Mouse (Mus musculus) WW6 (cell line): ENCODE data around the gene Kpna2.
"Not testable (repeated sequence)": the region's sequence is repeated elsewhere in the genome, so short reads cannot be mapped to it uniquely, and the experiment has no call there.

Experiments used
- DNase-seq: peaks from one replicate; pipeline ENCODE4 v3.0.0-alpha.2; 2013; ENCODE audit warnings: low read depth, low spot score

Gene Kpna2

DNA sequence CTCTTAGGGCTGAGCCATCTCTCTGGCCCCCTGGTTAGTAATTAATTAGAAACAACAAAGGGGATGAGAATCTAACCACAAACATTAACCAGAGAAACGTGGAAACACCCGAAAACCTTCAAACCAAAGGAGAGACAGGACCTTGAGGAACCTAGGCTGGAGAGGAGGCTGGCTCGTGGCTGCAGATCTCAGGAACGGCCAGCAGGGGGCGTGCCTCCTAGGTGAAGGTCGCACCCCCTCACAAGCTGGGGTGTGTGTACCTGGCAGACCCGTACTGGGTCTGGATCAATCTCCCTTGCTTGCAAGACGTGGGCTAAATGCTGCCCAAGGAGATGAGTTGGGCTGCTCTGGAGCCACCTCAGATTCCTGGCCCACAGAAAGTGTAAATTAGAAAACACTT lies 19.3 kb upstream of the Kpna2 start:
- DNase-seq, result peak; percentile 76

DNA sequence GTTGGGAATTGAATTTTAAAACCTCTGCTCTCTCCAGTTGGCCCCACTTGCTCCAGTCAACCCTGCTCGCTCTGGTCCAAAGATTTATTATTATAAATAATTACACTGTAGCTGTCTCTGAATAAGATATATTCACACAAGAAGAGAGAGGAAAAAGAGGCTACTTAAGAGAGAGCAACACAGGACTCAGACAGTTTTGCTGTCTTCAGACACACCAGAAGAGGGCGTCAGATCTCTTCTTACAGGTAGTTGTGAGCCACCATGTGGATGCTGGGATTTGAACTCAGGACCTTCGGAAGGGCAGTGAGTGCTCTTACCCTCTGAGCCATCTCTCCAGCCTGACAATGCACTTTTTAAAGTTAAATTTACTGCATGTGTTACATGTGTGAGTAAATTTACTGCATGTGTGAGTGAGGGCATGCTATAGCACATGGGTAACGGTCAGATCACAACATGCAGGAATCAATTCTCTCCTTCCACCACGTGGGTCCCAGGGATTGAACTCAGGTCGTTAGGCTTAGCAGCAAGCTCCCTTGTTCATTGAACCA lies 18.1 kb upstream of the Kpna2 start:
- no peak for DNase-seq

DNA sequence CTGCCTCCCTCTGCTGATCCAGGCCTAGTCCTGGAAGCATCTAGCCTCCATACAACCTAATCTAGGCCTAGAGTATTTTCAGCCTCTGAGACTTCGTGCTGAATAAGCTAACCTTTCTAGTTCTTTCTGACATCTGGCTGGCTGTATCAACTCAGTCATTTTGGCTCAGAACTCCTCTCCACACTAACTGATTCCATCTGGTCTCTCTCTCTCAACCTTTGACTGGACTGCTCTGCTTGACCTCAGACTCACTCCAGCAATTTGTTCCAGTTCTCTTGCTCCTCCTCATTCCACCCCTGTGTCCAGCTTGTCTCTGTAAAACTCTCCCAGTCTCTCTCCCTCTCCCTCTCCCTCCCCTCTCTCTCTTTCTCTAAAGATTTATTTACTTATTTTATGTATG lies 17.6 kb upstream of the Kpna2 start:
- no peak for DNase-seq

DNA sequence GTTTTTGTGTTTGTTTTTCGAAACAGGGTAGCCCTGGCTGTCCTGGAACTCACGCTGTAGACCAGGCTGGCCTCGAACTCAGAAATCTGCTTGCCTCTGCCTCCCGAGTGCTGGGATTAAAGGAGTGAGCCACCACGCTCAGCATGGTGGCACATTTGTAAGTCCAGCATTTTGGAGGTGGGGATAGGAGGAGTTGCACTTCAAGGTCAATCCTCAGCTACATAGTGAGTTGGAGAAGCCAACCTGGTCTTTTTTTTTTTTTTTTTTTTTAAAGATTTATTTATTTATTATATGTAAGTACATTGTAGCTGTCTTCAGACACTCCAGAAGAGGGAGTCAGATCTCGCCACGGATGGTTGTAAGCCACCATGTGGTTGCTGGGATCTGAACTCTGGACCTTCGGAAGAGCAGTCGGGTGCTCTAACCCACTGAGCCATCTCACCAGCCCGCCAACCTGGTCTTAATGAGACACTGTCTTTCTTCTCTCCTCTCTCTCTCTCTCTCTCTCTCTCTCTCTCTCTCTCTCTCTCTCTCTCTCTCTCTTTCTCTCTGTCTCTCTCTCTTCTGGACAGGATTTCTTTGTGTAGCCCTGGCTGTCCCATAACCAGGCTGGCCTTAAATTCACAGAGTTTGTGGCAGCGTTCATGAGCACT lies 16.3 kb upstream of the Kpna2 start:
- DNase-seq, result not testable (repeated sequence)

DNA sequence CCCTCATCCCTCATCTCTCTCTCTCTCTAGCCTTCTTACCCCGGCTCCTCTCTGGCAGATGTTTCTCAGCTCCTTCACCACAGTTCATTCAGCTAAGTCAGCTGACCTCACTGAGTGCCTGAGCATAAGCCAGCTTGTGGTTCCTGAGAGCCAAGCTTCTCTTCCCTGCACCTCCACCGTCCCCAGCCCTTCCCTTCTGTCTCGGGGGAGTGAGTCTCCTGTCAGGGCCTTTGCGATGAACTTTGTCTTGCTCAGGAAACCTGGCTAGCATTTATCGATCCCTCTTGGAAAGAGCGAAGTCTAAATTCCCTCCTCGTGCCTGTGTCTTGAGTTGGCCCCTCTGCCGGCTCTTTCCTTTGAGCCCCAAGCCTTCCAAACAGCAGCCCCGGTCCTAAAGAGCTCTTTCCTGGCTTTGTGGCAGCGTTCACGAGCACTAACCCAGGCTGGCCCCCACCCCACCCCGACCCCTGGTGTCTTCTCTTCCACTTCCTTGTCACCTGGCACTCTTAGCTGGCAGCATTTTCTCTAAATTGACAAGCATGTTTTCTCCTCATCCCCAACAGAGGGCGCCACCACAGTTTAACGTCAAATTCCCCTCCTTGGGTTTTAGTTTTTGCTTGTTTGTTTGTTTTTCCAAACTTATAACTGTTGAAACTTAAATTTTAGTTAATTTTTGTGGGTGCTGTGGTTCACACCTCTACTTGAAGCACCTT lies 15.4 kb upstream of the Kpna2 start:
- peak; percentile 55 for DNase-seq

DNA sequence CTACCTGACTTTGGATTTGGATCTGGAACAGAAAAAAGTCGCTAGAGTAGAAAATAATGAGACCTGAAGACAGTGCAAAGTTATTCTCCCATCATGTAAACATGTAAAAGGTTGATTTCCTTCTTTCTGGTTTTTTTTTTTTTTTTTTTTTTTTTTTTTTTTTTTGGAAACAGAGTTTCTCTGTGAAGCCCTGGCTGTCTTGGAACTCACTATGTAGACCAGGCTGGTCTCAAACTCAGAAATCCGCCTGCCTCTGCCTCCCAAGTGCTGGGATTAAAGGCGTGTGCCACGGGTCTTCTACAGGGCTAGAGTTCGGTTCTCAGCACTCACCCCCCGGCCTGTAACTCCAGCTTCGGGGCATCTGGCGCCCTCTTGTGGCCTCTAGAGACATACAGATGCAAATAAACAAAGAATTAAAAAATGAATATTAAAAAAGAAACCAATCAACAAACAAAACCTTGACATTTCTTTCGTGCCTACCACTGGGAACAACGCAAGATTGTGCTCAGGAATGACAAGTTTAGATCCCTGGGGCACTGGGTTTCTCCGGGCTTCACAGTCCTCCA lies 14.8 kb upstream of the Kpna2 start:
- DNase-seq, result no peak

DNA sequence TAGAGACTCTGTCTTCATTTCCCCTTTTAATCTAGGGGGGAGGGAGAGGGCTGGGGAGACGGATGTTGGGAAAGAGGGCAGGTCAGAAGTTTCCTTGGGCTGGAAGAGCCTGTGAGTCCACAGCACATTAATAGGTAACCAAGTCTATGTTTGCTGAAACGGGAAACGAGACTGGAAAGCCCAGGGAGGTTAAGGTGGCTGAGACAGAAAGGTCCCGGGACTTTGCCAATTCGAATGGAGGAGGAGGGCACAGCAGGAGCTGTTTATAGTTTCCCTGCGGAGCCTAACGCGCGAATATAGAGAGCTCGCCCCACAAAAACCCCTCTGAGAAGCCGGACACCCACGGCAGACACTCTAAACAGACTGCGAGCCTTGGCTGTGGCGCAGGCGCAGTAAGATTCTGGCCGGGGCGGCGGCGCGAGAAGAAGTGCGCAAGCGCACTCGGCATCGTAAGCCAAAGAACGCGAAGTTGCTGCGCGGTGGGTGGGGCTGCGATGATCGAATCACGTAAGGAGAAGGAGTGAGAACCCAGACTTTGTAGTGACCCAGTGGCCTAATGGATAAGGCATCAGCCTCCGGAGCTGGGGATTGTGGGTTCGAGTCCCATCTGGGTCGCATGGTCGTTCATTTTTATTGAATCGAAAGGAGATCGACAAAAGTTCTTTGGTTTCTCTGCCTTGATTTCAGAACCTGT lies 13.1 kb upstream of the Kpna2 start:
- DNase-seq, result peak; percentile 97

DNA sequence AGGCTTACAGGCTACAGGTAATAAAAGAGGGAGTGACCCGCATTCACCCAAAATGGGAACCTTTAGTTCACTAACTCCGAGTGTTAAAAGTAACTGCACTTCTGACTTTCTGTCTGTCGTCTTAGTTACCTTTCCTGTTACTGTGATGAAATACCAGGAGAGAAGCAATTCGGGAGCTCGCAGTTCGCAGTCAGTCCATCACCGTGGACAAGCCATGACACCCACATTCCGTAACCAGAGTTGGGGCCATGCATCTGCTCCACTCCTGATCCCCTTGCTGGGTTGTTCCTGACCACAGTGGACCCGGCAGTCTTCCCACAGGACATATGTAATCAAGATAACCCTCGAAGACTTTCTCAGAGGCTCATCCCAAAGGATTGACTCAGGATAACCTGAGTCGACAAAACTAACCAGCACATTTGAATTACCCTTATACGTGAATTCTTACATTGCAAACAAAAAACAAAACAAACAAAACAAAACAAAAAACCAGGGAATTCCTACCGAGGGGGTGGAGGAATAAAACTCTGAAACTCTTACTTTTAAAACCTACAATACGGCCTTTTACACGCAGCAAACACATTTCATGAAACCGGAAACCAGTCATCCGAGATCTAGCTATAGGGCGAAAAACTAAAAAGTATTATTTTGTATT lies 12.5 kb upstream of the Kpna2 start:
- no peak for DNase-seq

DNA sequence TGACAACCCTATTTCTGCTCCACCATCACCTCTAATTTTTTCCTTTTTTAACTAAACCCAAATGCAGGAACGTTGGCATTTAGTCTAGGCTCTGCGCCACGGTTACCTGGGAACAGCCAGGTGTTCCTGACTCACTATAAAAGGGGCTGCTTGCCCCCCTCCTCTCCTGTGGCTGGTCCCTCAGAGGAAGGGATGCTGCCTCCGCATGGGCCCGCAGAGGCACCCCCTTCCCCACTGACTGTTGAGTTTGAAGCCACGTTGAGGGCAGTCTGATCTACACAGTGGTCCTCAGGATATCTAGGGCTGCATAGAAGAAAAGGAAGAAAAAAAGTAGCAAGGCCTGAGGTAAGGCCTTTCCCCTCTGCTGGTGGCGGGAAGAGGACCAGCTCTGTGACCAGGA lies 11.8 kb upstream of the Kpna2 start:
- DNase-seq, result no peak

DNA sequence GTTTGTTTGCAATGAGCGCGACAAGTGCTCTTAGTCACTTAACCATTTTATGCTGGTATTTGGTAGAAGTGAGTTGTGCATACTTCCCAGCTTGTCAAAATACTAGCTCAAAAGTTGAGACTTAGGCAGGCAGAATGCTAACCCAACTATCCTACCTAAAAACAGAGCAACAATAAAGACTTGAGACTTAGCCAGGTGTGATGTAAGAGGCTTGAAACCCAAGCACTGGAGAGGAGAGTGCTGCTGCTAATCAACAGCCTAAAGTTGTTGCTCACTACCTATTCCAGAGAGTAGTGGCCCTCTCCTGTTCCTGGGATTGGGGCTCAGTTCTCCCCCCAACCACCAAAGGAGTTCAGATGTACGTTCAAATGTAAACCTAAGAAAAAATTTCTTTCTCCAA lies 11.1 kb upstream of the Kpna2 start:
- DNase-seq, result no peak

DNA sequence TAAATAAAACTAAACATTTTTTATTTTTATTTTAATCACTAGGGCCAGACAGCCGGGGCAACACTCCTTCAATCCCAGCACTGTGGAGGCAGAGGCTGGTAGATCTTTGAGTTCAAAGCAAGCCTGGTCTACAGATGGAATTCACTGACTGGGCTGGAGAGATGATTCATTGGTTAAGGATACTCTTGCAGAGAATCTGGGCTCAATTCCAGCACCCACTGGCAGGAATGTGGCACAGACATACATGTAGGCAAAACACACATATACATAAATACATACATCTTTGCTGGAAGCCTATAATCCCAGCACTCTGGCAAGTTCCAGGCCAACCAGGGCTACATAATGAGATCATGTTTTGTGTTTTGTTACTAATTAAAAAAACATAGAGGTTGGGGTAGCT lies 6.2 kb upstream of the Kpna2 start:
- DNase-seq, result no peak

DNA sequence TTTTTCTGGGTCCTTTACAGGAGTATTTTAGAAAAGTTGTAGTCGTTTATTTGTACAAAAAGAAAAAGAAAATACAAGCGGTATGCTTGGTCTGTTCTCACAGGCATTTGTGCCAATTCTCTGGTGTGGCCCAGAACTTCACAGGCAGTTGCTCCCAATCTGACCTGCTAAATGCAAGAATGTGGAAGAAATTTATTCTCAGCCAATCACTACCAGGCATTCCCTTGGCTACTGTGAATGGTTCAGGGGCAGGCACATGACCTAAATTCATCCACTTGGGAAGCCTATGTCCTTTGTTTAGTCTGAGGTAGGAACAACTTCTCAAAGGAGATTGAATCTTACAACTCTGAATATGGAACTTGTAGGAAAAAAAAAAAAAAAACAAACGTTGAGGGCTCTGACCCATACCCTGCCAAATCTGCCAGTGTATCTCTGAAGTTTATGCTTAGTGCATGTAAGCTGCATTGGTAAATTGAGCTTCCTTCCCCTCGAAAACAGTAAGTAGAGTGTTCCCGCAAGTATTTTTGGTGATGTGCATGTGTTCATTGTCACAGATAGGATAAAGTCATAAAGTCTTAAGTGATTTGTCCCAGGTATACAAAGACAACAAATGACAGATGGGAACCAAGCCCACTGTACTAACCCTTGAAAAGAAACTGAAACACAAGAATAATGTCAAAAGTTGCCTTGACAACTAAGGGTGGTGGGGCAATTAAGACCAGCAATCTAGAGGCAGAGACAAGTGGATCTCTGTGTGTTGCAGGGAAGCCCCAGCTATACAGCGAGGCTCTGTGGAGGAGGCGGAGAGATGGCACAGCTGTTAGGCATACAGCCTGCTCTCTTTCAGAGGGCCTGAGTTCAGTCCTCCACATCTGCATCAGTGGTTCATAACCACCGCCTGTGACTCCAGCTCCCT lies 2.7 kb upstream of the Kpna2 start:
- DNase-seq, result no peak

DNA sequence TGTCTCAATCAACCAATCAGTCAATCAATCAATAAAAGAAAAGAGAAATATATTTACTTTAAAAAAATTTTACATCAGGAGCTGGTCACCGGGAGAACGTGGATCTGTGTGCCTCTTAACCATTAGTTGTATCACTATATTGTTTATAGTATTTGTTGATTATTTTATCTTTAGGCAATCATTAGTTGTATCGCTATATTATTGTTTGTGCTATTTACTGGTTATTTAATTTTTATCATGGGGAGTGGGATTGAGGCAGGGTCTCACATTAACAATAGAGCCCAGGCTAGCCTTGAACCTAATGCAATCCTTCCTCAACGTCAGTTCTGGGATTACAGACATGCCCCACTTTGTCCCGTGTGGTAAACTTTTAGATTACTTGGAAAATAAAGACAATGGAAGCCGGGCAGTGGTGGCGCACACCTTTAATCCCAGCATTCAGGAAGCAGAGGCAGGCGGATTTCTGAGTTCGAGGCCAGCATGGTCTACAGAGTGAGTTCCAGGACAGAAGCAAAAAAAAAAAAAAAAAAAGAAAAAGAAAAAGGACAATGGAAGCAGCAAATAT lies 690 bp upstream of the Kpna2 start:
- no peak for DNase-seq

DNA sequence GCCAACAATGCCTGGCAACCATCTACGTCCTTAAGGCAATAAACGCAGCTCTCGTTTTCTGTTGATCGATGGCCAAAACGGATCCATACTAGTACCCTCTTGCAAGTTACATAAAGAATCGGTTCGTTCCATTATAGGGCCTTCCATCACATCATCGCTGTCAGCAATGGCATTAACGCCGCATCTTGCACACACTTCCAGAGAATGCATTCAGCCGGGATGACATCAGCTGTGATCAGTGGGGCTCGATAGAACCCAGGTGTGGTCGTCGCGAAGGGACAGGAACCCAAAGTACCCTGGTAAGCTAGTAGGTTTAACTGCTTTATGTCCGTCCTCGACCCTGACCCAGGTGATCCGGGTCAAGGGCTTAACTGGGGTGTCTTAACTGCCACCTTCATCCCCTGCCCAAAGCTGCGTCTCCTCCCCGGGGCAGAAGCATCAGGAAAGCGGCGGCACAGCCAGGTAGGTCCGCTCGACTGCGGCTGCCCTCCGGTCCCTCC lies 640 bp downstream of the Kpna2 start:
- DNase-seq, result no peak

DNA sequence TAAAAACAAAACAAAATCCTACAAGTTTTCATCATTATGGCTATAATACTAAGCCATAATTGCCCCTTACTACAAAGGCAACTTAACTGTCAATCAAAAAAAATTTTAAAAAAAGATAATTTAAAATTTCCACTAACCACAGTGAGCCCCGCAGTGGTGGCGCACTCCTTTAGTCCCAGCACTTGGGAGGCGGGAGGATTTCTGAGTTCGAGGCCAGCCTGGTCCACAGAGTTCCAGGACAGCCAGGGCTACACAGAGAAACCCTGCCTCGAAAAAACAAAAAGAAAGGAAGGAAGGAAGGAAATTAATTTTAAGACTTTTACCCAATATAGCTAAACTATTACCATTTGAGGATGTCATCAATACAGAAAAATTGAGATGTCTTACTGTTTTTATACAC lies 1.4 kb downstream of the Kpna2 start:
- no peak for DNase-seq

DNA sequence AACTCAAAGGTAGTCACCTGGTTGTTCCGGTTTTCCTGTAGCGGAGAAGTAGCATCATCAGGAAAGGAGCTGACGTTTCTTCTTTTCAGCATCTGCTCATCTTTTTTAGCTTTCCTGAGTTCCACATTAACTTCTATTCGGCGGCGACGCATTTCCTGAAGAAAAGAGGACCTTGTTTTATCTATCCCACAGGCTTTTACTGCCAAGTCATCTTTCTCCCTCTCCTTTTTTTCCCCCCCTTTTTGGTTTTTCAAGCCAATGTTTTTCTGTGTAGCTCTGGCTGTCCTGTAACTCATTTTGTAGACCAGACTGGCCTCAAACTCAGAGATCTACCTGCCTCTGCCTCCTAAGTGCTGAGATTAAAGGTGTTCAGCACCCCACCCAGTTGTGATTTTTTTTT lies 2.8 kb downstream of the Kpna2 start:
- DNase-seq, result not testable (repeated sequence)

DNA sequence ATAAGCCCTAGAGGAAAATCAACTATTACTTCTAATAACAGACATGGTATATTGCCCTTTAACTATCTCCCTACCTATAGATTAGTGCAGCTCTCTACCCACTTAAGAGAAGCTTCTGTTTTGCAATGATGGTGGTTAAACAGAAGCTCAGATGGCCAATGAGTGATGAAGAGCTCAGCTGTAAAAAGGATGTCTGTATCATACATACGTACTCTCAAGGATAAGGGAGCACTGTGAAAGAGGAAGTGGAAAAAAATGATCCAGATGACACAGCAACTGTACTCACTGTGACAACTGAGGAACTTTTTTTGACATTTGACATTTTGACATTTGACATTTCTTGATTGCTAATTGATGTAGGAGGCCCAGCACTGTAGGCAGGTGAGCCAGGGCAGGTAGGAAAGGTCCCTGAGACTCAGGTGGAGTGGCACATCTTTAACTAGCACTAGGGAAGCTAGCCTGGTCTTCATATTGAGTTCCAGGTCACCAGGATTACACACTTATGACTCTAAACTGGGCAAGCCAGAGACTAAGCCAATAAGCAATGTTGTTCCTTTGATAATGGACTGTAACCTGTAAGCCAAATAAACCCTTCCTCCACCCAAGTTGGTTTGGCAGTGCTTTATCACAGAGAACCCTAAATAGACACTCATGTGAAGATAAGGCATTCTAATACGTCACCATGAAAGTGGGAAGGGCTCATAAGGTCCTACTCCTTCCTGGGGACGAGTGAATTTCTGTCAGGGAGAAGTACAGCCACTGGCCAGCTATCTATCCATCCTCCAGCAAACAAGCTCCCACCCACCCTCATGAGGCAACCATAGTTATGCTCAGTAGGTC lies 4.9 kb downstream of the Kpna2 start:
- DNase-seq, result no peak

DNA sequence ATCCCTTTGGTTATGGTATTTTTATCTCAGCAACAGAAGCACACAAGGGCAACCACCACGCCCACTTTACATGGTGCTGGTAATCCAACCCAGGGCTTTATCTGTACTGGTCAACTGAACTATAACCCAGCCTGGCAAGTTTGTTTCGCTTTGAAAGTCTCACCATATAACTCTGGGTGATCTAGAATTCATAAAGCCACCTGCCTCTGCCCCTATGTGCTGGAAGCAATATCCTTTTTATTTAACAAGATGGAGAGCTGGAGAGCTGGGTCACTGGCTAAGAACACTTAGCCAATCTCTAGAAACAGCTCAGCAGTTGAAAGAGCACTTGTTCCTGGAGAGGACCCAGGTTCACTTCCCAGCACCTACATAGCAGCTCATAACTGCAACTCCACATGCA lies 12.0 kb downstream of the Kpna2 start:
- no peak for DNase-seq

DNA sequence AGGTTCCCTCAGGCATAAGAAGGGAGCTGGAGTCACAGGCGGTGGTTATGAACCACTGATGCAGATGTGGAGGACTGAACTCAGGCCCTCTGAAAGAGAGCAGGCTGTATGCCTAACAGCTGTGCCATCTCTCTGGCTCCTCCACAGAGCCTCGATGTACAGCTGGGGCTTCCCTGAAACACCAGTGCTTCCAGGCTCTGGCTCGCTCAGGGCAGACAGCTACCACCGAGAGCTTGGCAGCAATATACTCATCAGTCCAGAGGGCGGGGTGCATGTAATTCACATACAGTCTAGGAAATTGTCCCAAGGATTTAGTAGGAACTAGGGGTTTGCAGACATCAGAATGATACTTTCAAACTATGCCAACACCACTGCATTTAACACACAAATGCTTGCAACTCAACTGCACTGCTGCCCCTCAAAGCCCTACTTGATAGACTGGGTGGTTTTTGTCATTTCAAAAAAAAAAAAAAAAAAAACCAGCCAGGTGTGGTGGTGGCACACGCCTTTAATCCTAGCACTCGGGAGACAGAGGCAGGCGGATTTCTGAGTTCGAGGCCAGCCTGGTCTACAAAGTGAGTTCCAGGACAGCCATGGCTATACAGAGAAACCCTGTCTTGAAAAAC lies 13.2 kb downstream of the Kpna2 start:
- not testable (repeated sequence) for DNase-seq
